Mouse (Mus musculus): ENCODE data around the gene Ear10. TPM values are rescaled to one million over a fixed set of nuclear protein-coding genes. Genes with fewer than 3 reads are reported as not detected.
A peak's percentile ranks its signal among the peaks of the same experiment; 100 is the strongest.
"Not testable (repeated sequence)": the region's sequence is repeated elsewhere in the genome, so short reads cannot be mapped to it uniquely, and the experiment has no call there.

The Ear10 gene
- not detected for total RNA-seq (2021)
- long read RNA-seq, experiment 1 = 0 reads
- long read RNA-seq, experiment 2 = 0 reads

- not testable (repeated sequence) for DNase-seq (ENCODE audit: low spot score in 2 of 2)
These were observed at the start of gene Ear10 for GRCm38 (mm10) chr14:43923459-43923858. TSS of gene Ear10 (minus strand) at chr14:43923559.

GRCm38 (mm10) chr14:43956769-43957168 is 33.4 kb upstream of the Ear10 start, which contains the start of gene Ang5:
TSS of gene Ang5 (plus strand) at chr14:43957069.
- DNase-seq (ENCODE audit: low spot score in 2 of 2) = not testable (repeated sequence)

- not testable (repeated sequence) for DNase-seq (ENCODE audit: low spot score in 2 of 2)
These were observed 31.7 kb upstream of the Ear10 start for GRCm38 (mm10) chr14:43955074-43955473.

GRCm38 (mm10) chr14:43953382-43953781 is 30.0 kb upstream of the Ear10 start:
- DNase-seq (ENCODE audit: low spot score in 2 of 2) = not testable (repeated sequence)

GRCm38 (mm10) chr14:43933399-43933798 is 10.0 kb upstream of the Ear10 start:
- not testable (repeated sequence) for DNase-seq (ENCODE audit: low spot score in 2 of 2)

GRCm38 (mm10) chr14:43932991-43933390 is 9.6 kb upstream of the Ear10 start:
- DNase-seq (ENCODE audit: low spot score in 2 of 2) = peak; percentile 12 to 14

- peak in 1 of 2 experiments; percentile 6 for DNase-seq (ENCODE audit: low spot score in 2 of 2)
These were observed 2.1 kb upstream of the Ear10 start for GRCm38 (mm10) chr14:43925404-43925950.

- peak; percentile 20 to 39 for DNase-seq (ENCODE audit: low spot score in 2 of 2)
These were observed 1.5 kb upstream of the Ear10 start, which contains the start of gene Gm8113 for GRCm38 (mm10) chr14:43924688-43925403. TSS of gene Gm8113 (plus strand) at chr14:43925390.

GRCm38 (mm10) chr14:43918214-43918613 is 5.1 kb downstream of the Ear10 start:
- DNase-seq (ENCODE audit: low spot score in 2 of 2) = not testable (repeated sequence)

GRCm38 (mm10) chr14:43898577-43898976 is 24.8 kb downstream of the Ear10 start:
- DNase-seq (ENCODE audit: low spot score in 2 of 2) = not testable (repeated sequence)

- DNase-seq (ENCODE audit: low spot score in 2 of 2) = not testable (repeated sequence)
These were observed 28.0 kb downstream of the Ear10 start for GRCm38 (mm10) chr14:43895357-43895756.

GRCm38 (mm10) chr14:43891288-43891687 is 32.1 kb downstream of the Ear10 start:
- DNase-seq (ENCODE audit: low spot score in 2 of 2) = not testable (repeated sequence)

- DNase-seq (ENCODE audit: low spot score in 2 of 2) = not testable (repeated sequence)
These were observed 37.1 kb downstream of the Ear10 start for GRCm38 (mm10) chr14:43886235-43886634.

GRCm38 (mm10) chr14:43879966-43880545 is 43.3 kb downstream of the Ear10 start:
- not testable (repeated sequence) for DNase-seq (ENCODE audit: low spot score in 2 of 2)

GRCm38 (mm10) chr14:43877789-43878188 is 45.6 kb downstream of the Ear10 start:
- DNase-seq (ENCODE audit: low spot score in 2 of 2) = not testable (repeated sequence)

GRCm38 (mm10) chr14:43875417-43875816 is 47.9 kb downstream of the Ear10 start, which contains the start of gene Ear1:
TSS of gene Ear1 (minus strand) at chr14:43875517.
- DNase-seq (ENCODE audit: low spot score in 2 of 2) = not testable (repeated sequence)

- not testable (repeated sequence) for DNase-seq (ENCODE audit: low spot score in 2 of 2)
These were observed 48.5 kb downstream of the Ear10 start for GRCm38 (mm10) chr14:43874862-43875261.

Other genes starting within 250 kb of the Ear10 start
- gene Gm8165, start 246.4 kb downstream of the Ear10 start, total RNA-seq (2021) = not detected
- gene Gm7324, start 225.7 kb downstream of the Ear10 start, total RNA-seq (2021) = 1 to 10 TPM in 1 of 2 experiments, under 1 TPM in 1; 0.98 to 1.2 TPM
- not detected for gene Gm16506, start 196.1 kb downstream of the Ear10 start, total RNA-seq (2021)
- not detected for gene Gm6526, start 175.7 kb downstream of the Ear10 start, total RNA-seq (2021)
- gene Gm8180, start 138.8 kb downstream of the Ear10 start, total RNA-seq (2021) = not detected
- not detected for gene Ear1, start 48.0 kb downstream of the Ear10 start, total RNA-seq (2021)
- under 1 TPM; 0.12 to 0.44 TPM for gene Gm8113, start 1.8 kb upstream of the Ear10 start, total RNA-seq (2021)
- gene Ang5, start 33.5 kb upstream of the Ear10 start, total RNA-seq (2021) = not detected
- not detected for gene Ang6, start 78.7 kb upstream of the Ear10 start, total RNA-seq (2021)
- gene Ear2, start 179.1 kb upstream of the Ear10 start, total RNA-seq (2021) = 1 to 10 TPM in 1 of 2 experiments, under 1 TPM in 1; 0.42 to 1.2 TPM
- not detected for gene Gm3327, start 200.3 kb upstream of the Ear10 start, total RNA-seq (2021)

Data from gastrocnemius, postnatal 4 days (tissue).